Mouse (Mus musculus): ENCODE data around the gene Aldh4a1. TPM values are rescaled to one million over a fixed set of nuclear protein-coding genes. Genes with fewer than 3 reads are reported as not detected.
A peak's percentile ranks its signal among the peaks of the same experiment; 100 is the strongest.

Aldh4a1 gene
- polyA plus RNA-seq (2012; rRNA removed): 517 and 605 TPM in 2 replicates

DNA sequence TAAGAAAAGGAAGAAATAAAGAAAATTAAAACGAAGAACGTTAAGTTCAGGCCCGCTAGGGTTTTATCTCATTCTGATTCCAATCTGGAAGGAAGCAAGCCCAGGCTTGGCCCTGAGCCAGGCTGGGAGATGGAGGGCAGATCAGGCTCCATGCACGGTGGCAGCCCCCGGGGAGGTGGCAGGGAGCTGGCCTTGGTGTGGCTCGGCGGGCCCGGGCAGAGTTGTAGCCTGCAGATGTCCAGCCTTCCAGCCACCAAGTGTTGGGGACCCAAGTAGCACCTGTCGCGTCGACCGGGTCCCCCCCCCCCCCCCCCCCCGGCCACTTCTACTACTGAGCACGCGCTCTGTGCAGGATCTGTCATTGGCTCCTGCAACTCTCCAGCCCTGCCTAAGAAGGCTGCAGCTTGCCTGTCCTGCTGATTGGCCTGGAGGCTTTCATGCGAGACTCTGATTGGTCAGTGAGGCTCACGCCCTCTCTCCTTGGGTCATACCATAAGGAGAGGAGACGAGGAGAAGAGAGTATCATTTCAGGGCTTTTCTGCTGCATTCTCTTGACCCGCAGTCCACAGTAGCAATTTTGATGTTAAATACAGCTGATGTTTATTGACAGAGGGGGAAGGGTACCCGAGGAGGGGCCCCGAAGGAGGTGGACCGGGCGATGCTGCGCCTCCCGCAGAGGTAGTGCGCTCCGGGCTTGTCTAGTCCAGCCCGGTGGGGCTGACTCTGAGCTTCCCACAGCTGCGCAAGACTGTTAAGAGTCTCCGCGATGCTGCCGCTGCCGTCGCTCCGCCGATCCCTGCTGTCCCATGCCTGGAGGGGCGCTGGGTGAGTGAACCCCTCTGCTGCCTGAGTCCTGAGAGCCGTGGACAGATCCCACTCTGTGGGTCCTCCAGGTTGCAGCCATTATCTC lies at the start of gene Aldh4a1:
Gene Aldh4a1 (plus strand): TSS at position 494 of the 910 bp plus-strand sequence.
- H3K27ac ChIP-seq (ENCODE audit: insufficient read depth, low read depth, low read length): peak within 1 kb of the TSS; percentile 99
- DNase-seq: peak; percentile 98

GRCm38 (mm10) chr4:139572928-139573512 lies 49.6 kb upstream of the Aldh4a1 start:
- peak; percentile 62 for DNase-seq
- WGBS: 81% methylated on average over 12 of the region's 12 CpGs
- H3K36me3 ChIP-seq (ENCODE audit: control insufficient read depth, insufficient read depth, low read length): no peaks in the 10 kb centered on the region
- no peak overlapping the region for H3K27ac ChIP-seq (ENCODE audit: insufficient read depth, low read depth, low read length)
- H3K27me3 ChIP-seq (replicated peaks; ENCODE audit: control insufficient read depth, insufficient read depth, low read length): no peaks in the 10 kb centered on the region
- no peak overlapping the region for H3K4me3 ChIP-seq (ENCODE audit: insufficient read depth, low read depth, low read length)
- peaks cover 5% of the 10 kb centered on the region; the same call in 1 of the 2 replicates for H3K4me1 ChIP-seq (ENCODE audit: control insufficient read depth, insufficient read depth, low read length)
- TF ChIP-seq CTCF (conservative IDR thresholded peaks at IDR 0.05; ENCODE audit: insufficient read depth, insufficient read length, low read depth, low read length) (no peak), POLR2A (IDR thresholded peaks at IDR 0.05; ENCODE audit: low read depth, low read length) (no peak)

More for the DNA sequence above, at the start of gene Aldh4a1:
- no peaks in the 10 kb centered on the region for H3K27me3 ChIP-seq (replicated peaks; ENCODE audit: control insufficient read depth, insufficient read depth, low read length)
- TF ChIP-seq CTCF (conservative IDR thresholded peaks at IDR 0.05; ENCODE audit: insufficient read depth, insufficient read length, low read depth, low read length) (no peak), POLR2A (IDR thresholded peaks at IDR 0.05; ENCODE audit: low read depth, low read length) (peak; percentile 96)
- H3K4me3 ChIP-seq (ENCODE audit: insufficient read depth, low read depth, low read length): peak within 1 kb of the TSS; percentile 94
- no peaks in the 10 kb centered on the region for H3K36me3 ChIP-seq (ENCODE audit: control insufficient read depth, insufficient read depth, low read length)
- under 1% methylated on average over 37 of the region's 38 CpGs for WGBS
- H3K4me1 ChIP-seq (ENCODE audit: control insufficient read depth, insufficient read depth, low read length): peaks cover 11% of the 10 kb centered on the region; the same call in 1 of the 2 replicates

DNA sequence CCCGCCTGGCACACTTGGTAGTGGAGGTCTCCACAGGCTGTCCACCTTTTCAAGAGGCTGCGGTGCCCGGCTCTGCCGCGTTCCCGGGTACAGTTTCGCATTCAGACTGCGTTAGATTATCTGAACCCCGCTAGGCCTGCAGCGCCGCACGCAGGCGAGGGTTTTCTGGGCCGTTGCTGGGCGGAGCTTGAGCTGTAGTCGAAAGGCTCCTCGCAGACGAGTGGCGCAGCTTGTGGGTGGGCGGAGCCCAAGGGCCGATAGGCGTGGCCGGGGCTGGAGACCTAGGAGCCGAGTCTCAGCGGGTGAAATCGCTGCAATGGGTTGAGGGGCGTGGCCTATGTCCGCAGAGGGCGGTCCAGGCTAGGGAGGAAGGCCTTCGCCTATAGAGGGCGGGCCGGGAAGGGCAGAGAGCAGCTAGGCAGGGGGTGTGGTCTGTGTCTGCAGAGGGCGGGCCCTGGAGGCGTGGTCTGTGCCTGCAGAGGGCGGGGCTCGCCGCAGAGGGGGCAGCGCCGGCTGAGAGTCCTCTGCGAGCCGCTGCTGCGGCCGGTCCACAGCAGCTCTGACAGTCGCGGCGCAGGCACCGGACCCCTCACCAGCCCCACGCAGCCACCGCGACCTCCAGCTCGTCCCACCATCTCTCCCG lies 48.4 kb upstream of the Aldh4a1 start:
- H3K27me3 ChIP-seq (replicated peaks; ENCODE audit: control insufficient read depth, insufficient read depth, low read length): no peaks in the 10 kb centered on the region
- peaks cover 5% of the 10 kb centered on the region; the same call in 1 of the 2 replicates for H3K4me1 ChIP-seq (ENCODE audit: control insufficient read depth, insufficient read depth, low read length)
- TF ChIP-seq CTCF (conservative IDR thresholded peaks at IDR 0.05; ENCODE audit: insufficient read depth, insufficient read length, low read depth, low read length) (peak; percentile 69), POLR2A (IDR thresholded peaks at IDR 0.05; ENCODE audit: low read depth, low read length) (peak; percentile 89)
- H3K27ac ChIP-seq (ENCODE audit: insufficient read depth, low read depth, low read length): peak overlapping the region; percentile 20; the same call in 1 of the 2 replicates
- under 1% methylated on average over 50 of the region's 52 CpGs for WGBS
- peak; percentile 100 for DNase-seq
- no peaks in the 10 kb centered on the region for H3K36me3 ChIP-seq (ENCODE audit: control insufficient read depth, insufficient read depth, low read length)
- peak overlapping the region; percentile 86 for H3K4me3 ChIP-seq (ENCODE audit: insufficient read depth, low read depth, low read length)

GRCm38 (mm10) chr4:139574799-139575672 lies 47.6 kb upstream of the Aldh4a1 start:
- Histone ChIP-seq H3K36me3 (ENCODE audit: control insufficient read depth, insufficient read depth, low read length) (no peaks in the 10 kb centered on the region), H3K4me3 (ENCODE audit: insufficient read depth, low read depth, low read length) (peak overlapping the region; percentile 86), H3K4me1 (ENCODE audit: control insufficient read depth, insufficient read depth, low read length) (peaks cover 5% of the 10 kb centered on the region; the same call in 1 of the 2 replicates), H3K27ac (ENCODE audit: insufficient read depth, low read depth, low read length) (no peak overlapping the region), H3K27me3 (replicated peaks; ENCODE audit: control insufficient read depth, insufficient read depth, low read length) (no peaks in the 10 kb centered on the region)
- WGBS: under 1% methylated on average over 109 of the region's 111 CpGs
- peak; percentile 53 for DNase-seq
- no peak for TF ChIP-seq CTCF (conservative IDR thresholded peaks at IDR 0.05; ENCODE audit: insufficient read depth, insufficient read length, low read depth, low read length)
- TF ChIP-seq POLR2A (IDR thresholded peaks at IDR 0.05; ENCODE audit: low read depth, low read length): no peak

DNA sequence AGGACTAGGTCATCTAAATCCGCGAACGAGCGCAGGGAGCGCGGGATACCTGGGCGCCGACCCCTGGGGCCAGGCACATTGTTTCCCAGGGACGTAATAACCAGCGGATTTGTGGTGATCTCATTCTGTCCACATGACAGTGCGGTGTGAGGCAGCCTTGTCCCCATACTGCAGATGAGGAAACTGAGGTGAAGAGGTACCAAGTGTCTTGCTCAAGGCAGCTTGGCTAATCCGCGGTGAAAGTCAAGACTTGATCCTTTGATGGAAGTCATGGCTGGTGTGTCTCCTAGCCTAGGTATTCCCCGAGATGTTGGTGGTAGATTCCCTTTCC lies 47.0 kb upstream of the Aldh4a1 start:
- DNase-seq: no peak
- Histone ChIP-seq H3K27ac (ENCODE audit: insufficient read depth, low read depth, low read length) (no peak overlapping the region), H3K36me3 (ENCODE audit: control insufficient read depth, insufficient read depth, low read length) (no peaks in the 10 kb centered on the region), H3K4me1 (ENCODE audit: control insufficient read depth, insufficient read depth, low read length) (peaks cover 5% of the 10 kb centered on the region; the same call in 1 of the 2 replicates), H3K4me3 (ENCODE audit: insufficient read depth, low read depth, low read length) (peak overlapping the region; percentile 86), H3K27me3 (replicated peaks; ENCODE audit: control insufficient read depth, insufficient read depth, low read length) (no peaks in the 10 kb centered on the region)
- no peak for TF ChIP-seq POLR2A (IDR thresholded peaks at IDR 0.05; ENCODE audit: low read depth, low read length)
- no peak for TF ChIP-seq CTCF (conservative IDR thresholded peaks at IDR 0.05; ENCODE audit: insufficient read depth, insufficient read length, low read depth, low read length)
- 15% methylated on average over 14 of the region's 14 CpGs for WGBS

GRCm38 (mm10) chr4:139576251-139576880 lies 46.3 kb upstream of the Aldh4a1 start:
- WGBS: 59% methylated on average over 14 of the region's 14 CpGs
- TF ChIP-seq POLR2A (IDR thresholded peaks at IDR 0.05; ENCODE audit: low read depth, low read length): no peak
- TF ChIP-seq CTCF (conservative IDR thresholded peaks at IDR 0.05; ENCODE audit: insufficient read depth, insufficient read length, low read depth, low read length): no peak
- DNase-seq: no peak

More at GRCm38 (mm10) chr4:139576251-139576880, 46.3 kb upstream of the Aldh4a1 start:
- Histone ChIP-seq H3K4me1 (ENCODE audit: control insufficient read depth, insufficient read depth, low read length) (peaks cover 11% of the 10 kb centered on the region), H3K36me3 (ENCODE audit: control insufficient read depth, insufficient read depth, low read length) (no peaks in the 10 kb centered on the region), H3K27ac (ENCODE audit: insufficient read depth, low read depth, low read length) (no peak overlapping the region), H3K27me3 (replicated peaks; ENCODE audit: control insufficient read depth, insufficient read depth, low read length) (no peaks in the 10 kb centered on the region), H3K4me3 (ENCODE audit: insufficient read depth, low read depth, low read length) (peak overlapping the region; percentile 12; the same call in 1 of the 2 replicates)

Data from kidney, adult 2 months (tissue).